16 mouse cellular contexts compared by ENCODE assay signal in the genomic region with DNA sequence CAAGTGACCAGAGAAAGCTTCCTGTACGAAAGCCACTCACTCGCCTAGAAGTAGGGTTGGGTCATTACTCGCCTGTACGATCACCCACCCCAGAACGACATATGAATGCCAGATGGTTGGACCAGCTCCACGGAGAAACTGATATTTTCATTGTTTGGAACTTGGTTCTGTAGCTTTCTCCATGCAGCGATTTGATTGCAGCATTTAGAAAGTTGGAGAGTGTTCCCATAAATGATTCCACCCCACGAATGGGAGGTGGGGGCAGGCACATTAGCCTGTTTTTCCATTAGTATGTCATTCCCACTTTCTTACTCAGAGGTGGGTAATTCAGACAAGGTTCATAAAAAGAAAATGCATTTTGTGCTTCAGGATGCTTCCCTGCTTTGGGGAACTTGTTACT. TPM values are rescaled to one million over a fixed set of nuclear protein-coding genes. Genes with fewer than 3 reads are reported as not detected.
A peak's percentile ranks its signal among the peaks of the same experiment; 100 is the strongest.
DNase-seq lines count a peak whose midpoint lies in the region; ATAC-seq and TF ChIP-seq lines count a peak whose summit lies in the region.
"Had no signal": no experiment of that assay in that cellular context is flagged by ENCODE, and none has a peak within 500 bp of the region (broad histone marks: within the 10 kb centered on the region; RNA-seq: fewer than 3 reads in every experiment).

No protein-coding gene starts in this region.

- no peaks in the 10 kb centered on the region for H3K27me3 ChIP-seq in heart, embryonic 12.5 days (replicated peaks)
- H3K27me3 ChIP-seq in limb, embryonic 12.5 days: no peaks in the 10 kb centered on the region
- H3K27me3 ChIP-seq: hindbrain, embryonic 13.5 days had no signal

- TF ChIP-seq CTCF in brain, embryonic 14.5 days (IDR thresholded peaks at IDR 0.05; ENCODE audit: borderline replicate concordance, extremely low read depth, insufficient read depth, insufficient read length): no peak

- H3K4me3 ChIP-seq in heart, embryonic 12.5 days: no peak overlapping the region
- no peak overlapping the region for H3K4me3 ChIP-seq in limb, embryonic 12.5 days (replicated peaks)
- H3K4me3 ChIP-seq: hindbrain, embryonic 13.5 days had no signal

- H3K4me2 ChIP-seq in heart, embryonic 12.5 days: no peak overlapping the region
- H3K4me2 ChIP-seq in limb, embryonic 12.5 days: no peak overlapping the region
- H3K4me2 ChIP-seq: hindbrain, embryonic 13.5 days; midbrain, embryonic 11.5 days had no signal

- 71% methylated on average over 8 of the region's 8 CpGs for WGBS in heart, embryonic 12.5 days
- 33% methylated on average over 8 of the region's 8 CpGs for WGBS in limb, embryonic 12.5 days

- 0 out of 2 replicates have a peak, but pooled peaks cover 9% of the 10 kb centered on the region for H3K4me1 ChIP-seq in heart, embryonic 12.5 days (replicated peaks)
- peaks cover 8% of the 10 kb centered on the region for H3K4me1 ChIP-seq in limb, embryonic 12.5 days (replicated peaks)
- H3K4me1 ChIP-seq: hindbrain, embryonic 13.5 days had no signal

- peak; percentile 96 for DNase-seq in heart, adult 11 months
- peak; percentile 8 for DNase-seq in brain, embryonic 14.5 days (ENCODE audit: low read depth)
- DNase-seq in cerebellum, adult 9-10 months: no peak
- no peak for DNase-seq in cerebellum, adult 11 months
- DNase-seq in right cerebral cortex, postnatal 10 days (ENCODE audit: low spot score in 2 of 2): no peak
- DNase-seq: cerebellum, adult 8-10 months; embryo, embryonic 11 days; kidney, adult 11 months; lung, postnatal 36 days; right cerebral cortex, adult 18-20 months had no signal

- no peaks in the 10 kb centered on the region for H3K36me3 ChIP-seq in heart, embryonic 12.5 days
- H3K36me3 ChIP-seq in limb, embryonic 12.5 days: no peaks in the 10 kb centered on the region
- H3K36me3 ChIP-seq: hindbrain, embryonic 13.5 days had no signal

- no peak for TF ChIP-seq POLR2A in brain, embryonic 14.5 days (IDR thresholded peaks at IDR 0.05; ENCODE audit: borderline replicate concordance, extremely low read depth, insufficient read depth, insufficient read length, poor library complexity, severe bottlenecking)

- no peak overlapping the region for H3K27ac ChIP-seq in heart, embryonic 12.5 days (ENCODE audit: poor library complexity, severe bottlenecking)
- peak overlapping the region; percentile 59 for H3K27ac ChIP-seq in limb, embryonic 12.5 days
- H3K27ac ChIP-seq: hindbrain, embryonic 13.5 days had no signal

- no peaks in the 10 kb centered on the region for H3K9me3 ChIP-seq in heart, embryonic 12.5 days (replicated peaks)
- H3K9me3 ChIP-seq in limb, embryonic 12.5 days: no peaks in the 10 kb centered on the region
- H3K9me3 ChIP-seq: hindbrain, embryonic 13.5 days had no signal

- no peak for ATAC-seq in heart, embryonic 12.5 days (ENCODE audit: insufficient number of reproducible peaks, low FRiP score)
- peak; percentile 50; the same call in 1 of the 2 replicates for ATAC-seq in granulocyte monocyte progenitor cell, adult 5-6 weeks (replicated peaks; ENCODE audit: poor library complexity, severe bottlenecking)
- no peak; the same call in 1 of the 2 replicates for ATAC-seq in limb, embryonic 12.5 days (ENCODE audit: insufficient number of reproducible peaks, insufficient read depth, low FRiP score, low TSS enrichment, low read depth)
- ATAC-seq: forebrain, embryonic 16.5 days had no signal

- no peak overlapping the region for H3K9ac ChIP-seq in heart, embryonic 12.5 days
- no peak overlapping the region for H3K9ac ChIP-seq in limb, embryonic 12.5 days (replicated peaks)
- H3K9ac ChIP-seq: hindbrain, embryonic 13.5 days had no signal

RNA-seq across cellular contexts. Expression of a gene that starts 14.8 kb away (rescaled TPM):
- polyA plus RNA-seq in heart, embryonic 12.5 days (2016; fragmentation: Nextera tagmentation; extraction: Ambion mirVana): 14.8 and 16.5 TPM in 2 replicates
- polyA plus RNA-seq in brain, embryonic 14.5 days (2012; rRNA removed): 11.9 and 12.6 TPM in 2 replicates
- total RNA-seq in granulocyte monocyte progenitor cell, adult 5-6 weeks (2014; fragmentation: Nextera tagmentation): not detected in 2 replicates
- total RNA-seq in granulocyte monocyte progenitor cell, adult 5-6 weeks (2017): 0.09 and 3.5 TPM in 2 replicates
- polyA plus RNA-seq in limb, embryonic 12.5 days (2016; fragmentation: Nextera tagmentation; extraction: Ambion mirVana): 247 and 253 TPM in 2 replicates

Comparison
In these comparisons a context has a peak if more than half of its experiments do, and no peak if none do; other contexts are left out.
1. DNase-seq: peak in heart, adult 11 months (single experiment) and brain, embryonic 14.5 days (single experiment); none in cerebellum, adult 9-10 months (single experiment), cerebellum, adult 11 months (single experiment) and right cerebral cortex, postnatal 10 days (0 of 2).
2. RNA of a gene that starts 14.8 kb away (polyA plus RNA-seq): 247 to 253 TPM in limb, embryonic 12.5 days; 14.8 to 16.5 TPM in heart, embryonic 12.5 days and 11.9 to 12.6 TPM in brain, embryonic 14.5 days; every median in the first group is over 10 times any median in the second.